11 mouse cellular contexts compared by ENCODE assay signal in genomic region chr12:34498751-34499626, GRCm38 (mm10).
DNase-seq lines count a peak whose midpoint lies in the region; ATAC-seq and TF ChIP-seq lines count a peak whose summit lies in the region.
"Had no signal": no experiment of that assay in that cellular context is flagged by ENCODE, and none has a peak within 500 bp of the region (broad histone marks: within the 10 kb centered on the region; RNA-seq: fewer than 3 reads in every experiment).

No protein-coding gene starts in this region.

- H3K27me3 ChIP-seq in testis, adult 2 months (ENCODE audit: control insufficient read depth, insufficient read depth, low read length), result no peaks in the 10 kb centered on the region

- no peak for TF ChIP-seq CTCF in testis, adult 2 months (IDR thresholded peaks at IDR 0.05; ENCODE audit: control insufficient read depth, insufficient read depth, insufficient replicate concordance, low read depth, low read length)

- TF ChIP-seq POLR2A in testis, adult 2 months (IDR thresholded peaks at IDR 0.05; ENCODE audit: control insufficient read depth, low read depth, low read length), result no peak

- 0 out of 2 replicates have a peak overlapping the region, but pooled peaks have one; percentile 12 for H3K27ac ChIP-seq in testis, adult 2 months (ENCODE audit: control insufficient read depth, insufficient read depth, low read depth, low read length)

- H3K4me1 ChIP-seq in testis, adult 2 months (ENCODE audit: control insufficient read depth, insufficient read depth, low read length), result no peaks in the 10 kb centered on the region

- no peak overlapping the region for H3K4me3 ChIP-seq in testis, adult 2 months (ENCODE audit: control insufficient read depth, low read depth, low read length)

- peak; percentile 67 for ATAC-seq in granulocyte monocyte progenitor cell, adult 5-6 weeks (replicated peaks; ENCODE audit: poor library complexity, severe bottlenecking)

- DNase-seq in heart, adult 18-20 months, result peak; percentile 25 to 43
- DNase-seq in heart, postnatal 4 days, result no peak
- no peak for DNase-seq in testis, postnatal 14 days (ENCODE audit: low spot score)
- no peak for DNase-seq in cerebellum, postnatal 4 days (ENCODE audit: low spot score in 2 of 2)
- DNase-seq in lung, postnatal 4 days, result no peak
- DNase-seq in cerebellum, adult 11 months, result no peak
- DNase-seq: adrenal gland, postnatal 10 days; liver; right cerebral cortex, adult 18-20 months had no signal

- no peaks in the 10 kb centered on the region for H3K36me3 ChIP-seq in testis, adult 2 months (ENCODE audit: control insufficient read depth, insufficient read depth, low read length)

Comparison
In these comparisons a context has a peak if more than half of its experiments do, and no peak if none do; other contexts are left out.
1. DNase-seq: peak in heart, adult 18-20 months (2 of 2); none in heart, postnatal 4 days (single experiment), testis, postnatal 14 days (single experiment), cerebellum, postnatal 4 days (0 of 2), lung, postnatal 4 days (0 of 2) and cerebellum, adult 11 months (single experiment).